Mouse (Mus musculus) megakaryocyte, embryonic 14.5 days (primary cell): ENCODE measurements around the gene Slc39a2.

Source experiments
- FLI1 ChIP-seq: IDR thresholded peaks from 2 replicates; pipeline ENCODE4 v1.6.1; 2012; ENCODE audit warnings: low read length, inconsistent platforms, mixed read lengths
- GATA1 ChIP-seq: IDR thresholded peaks from 3 replicates; pipeline ENCODE4 v1.6.1; 2012; ENCODE audit warnings: mixed read lengths, low read length, inconsistent platforms, borderline replicate concordance

DNA sequence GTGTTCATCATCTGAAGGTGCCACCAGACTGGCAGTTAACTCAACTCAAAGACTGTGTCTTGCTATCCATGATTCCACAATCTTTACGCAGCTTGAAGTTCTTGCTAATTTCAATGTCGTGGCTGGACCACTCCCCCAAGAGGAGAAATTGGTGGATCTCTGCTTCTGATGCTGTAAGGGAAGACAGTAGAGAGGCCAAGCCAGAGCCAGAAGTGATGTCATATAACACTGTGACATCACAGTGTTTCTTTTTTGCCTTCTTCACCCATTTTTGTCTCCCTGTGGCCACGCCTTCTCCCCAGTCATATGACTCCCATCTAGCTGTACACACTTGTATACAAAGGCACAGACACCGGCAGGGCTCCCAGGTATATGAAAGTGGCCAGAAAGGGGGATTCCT is 25.4 kb downstream of the Slc39a2 start, which contains the start of gene Tppp2:
- TF ChIP-seq GATA1 (no peak), FLI1 (no peak)
